Mouse (Mus musculus): ENCODE data around the gene Olfr957.

Olfr957 gene

DNA sequence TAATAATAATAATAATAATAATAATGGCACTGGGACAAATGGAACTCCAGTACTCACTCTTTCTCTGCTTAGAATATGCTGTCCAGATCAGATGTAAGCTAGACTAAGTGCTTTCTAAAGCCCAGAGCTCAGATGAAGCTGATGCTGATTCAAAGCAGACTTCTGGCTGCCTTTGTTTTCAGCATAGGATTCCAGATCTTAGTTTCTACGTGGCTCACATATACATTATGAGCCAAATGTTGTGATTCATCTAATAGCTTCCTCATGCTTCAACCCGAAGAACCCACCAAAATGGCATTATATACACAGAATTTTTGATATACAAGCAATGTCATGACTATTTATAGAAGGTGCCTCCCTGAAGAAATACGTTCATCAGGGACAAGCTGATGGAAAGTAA lies at the start of gene Olfr957:
Gene Olfr957 (minus strand): TSS at position 279 of the 400 bp plus-strand sequence.
- no peak for DNase-seq

DNA sequence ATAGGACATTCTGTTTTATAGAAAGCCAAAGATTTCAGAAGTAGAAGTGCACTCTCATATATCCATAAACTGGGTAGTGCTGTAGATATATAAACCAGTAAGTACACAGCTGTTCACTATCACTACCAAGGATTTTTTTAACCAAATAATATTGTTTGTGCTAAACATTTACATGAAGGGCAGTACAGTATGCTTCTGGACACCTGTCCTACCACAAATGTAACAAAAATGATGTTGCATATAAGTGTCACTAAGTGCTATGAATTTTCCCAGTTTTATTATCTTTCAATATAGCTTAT lies 42.7 kb upstream of the Olfr957 start:
- no peak for DNase-seq

GRCm38 (mm10) chr9:39557529-39558348 lies 42.1 kb upstream of the Olfr957 start:
- DNase-seq: no peak

GRCm38 (mm10) chr9:39553946-39554345 lies 38.3 kb upstream of the Olfr957 start, which contains the start of gene Olfr958:
Gene Olfr958, minus strand, starts transcription at chr9:39554054.
- no peak for DNase-seq

GRCm38 (mm10) chr9:39550806-39551205 lies 35.2 kb upstream of the Olfr957 start:
- DNase-seq: no peak

DNA sequence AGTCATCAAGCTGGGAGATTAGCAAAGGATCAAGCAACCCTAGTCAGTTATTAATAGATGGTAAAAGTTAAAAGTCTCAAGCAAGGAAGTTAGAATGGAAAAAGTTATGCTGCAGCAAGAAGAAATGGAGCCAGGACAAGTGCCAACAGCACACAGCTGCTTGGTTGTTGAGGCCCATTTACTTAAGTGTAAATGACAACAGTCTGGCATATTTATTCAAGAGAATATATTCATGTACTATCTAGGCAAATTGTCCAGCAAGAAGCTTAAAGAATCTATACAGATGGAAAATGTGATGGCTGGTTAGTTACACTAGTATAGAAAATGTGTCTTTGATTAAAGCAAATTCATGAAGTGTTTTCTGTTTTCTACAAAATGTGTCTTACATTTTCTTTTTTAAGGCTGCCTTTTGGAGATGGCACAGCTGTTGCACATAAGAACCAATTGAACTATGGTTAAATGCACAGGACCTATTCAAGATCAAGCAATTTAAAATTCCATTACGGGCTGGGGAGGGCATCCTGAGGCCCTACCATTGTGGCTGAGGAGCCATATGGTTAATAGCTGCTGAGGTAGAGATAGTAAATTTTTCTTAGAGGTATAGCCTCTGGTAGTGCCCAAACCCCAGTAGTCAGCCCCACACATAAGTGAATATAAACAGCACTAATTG lies 8.1 kb upstream of the Olfr957 start:
- DNase-seq: no peak

GRCm38 (mm10) chr9:39518595-39518994 lies 3.0 kb upstream of the Olfr957 start:
- DNase-seq: no peak

DNA sequence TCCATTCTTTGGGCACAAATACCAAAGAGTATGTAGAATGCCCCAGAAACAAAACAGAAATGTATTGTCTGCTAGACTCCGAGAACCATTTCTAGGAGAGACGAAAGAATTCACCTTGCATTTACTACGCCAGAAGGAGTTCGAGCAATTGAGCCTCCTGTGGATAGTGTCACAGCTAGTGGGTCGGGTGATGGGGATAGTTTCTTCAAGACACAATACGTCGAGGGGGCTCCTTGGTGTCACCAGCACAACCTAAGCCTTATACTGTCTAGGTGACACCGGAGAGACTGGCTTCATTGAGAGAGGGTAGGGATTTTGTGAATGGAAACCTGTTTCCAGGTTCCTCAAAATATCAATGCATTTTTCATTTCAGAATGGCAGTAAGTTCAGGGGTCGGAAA lies 6.2 kb downstream of the Olfr957 start:
- DNase-seq: no peak

GRCm38 (mm10) chr9:39508998-39509397 lies 6.6 kb downstream of the Olfr957 start:
- DNase-seq: peak; percentile 1

DNA sequence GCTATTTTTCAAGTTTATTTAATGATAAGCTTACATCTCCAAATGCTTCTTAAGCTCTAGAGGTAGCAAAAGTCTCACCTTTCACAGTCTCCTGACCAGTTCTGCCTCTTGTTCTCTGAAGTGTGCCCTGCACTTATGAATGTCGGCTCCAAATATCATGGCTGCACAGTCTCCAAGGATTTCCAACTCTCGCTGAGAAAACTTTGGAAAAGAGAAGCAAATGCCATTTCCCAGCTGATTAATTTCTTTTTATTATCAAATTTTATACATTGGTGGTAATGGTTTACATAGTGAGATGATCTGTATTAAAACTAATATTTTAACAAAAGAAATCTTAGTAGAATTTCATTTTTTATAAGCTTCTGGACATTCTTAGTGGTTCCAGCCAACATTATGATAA lies 21.7 kb downstream of the Olfr957 start, which contains the start of gene Olfr44:
Gene Olfr44 (minus strand): TSS at position 101 of the 400 bp plus-strand sequence.
- DNase-seq: no peak

GRCm38 (mm10) chr9:39471844-39472243 lies 43.8 kb downstream of the Olfr957 start, which contains the start of gene Olfr955:
Gene Olfr955, minus strand, starts transcription at chr9:39471944.
- no peak for DNase-seq
